Mouse (Mus musculus): Measurements from ENCODE around the gene Nlrp3.
A peak's percentile ranks its signal among the peaks of the same experiment; 100 is the strongest.

Nlrp3 gene

GRCm38 (mm10) chr11:59541324-59541723 lies at the start of gene Nlrp3:
Gene Nlrp3, plus strand, starts transcription at chr11:59541568.
- DNase-seq (ENCODE audit: extremely low read depth, insufficient read length, low spot score): no peak

- no peak for DNase-seq (ENCODE audit: extremely low read depth, insufficient read length, low spot score)
Measured at GRCm38 (mm10) chr11:59496672-59497310, 44.6 kb upstream of the Nlrp3 start.

- DNase-seq (ENCODE audit: extremely low read depth, insufficient read length, low spot score): no peak
Measured at GRCm38 (mm10) chr11:59497747-59498146, 43.6 kb upstream of the Nlrp3 start.

DNA sequence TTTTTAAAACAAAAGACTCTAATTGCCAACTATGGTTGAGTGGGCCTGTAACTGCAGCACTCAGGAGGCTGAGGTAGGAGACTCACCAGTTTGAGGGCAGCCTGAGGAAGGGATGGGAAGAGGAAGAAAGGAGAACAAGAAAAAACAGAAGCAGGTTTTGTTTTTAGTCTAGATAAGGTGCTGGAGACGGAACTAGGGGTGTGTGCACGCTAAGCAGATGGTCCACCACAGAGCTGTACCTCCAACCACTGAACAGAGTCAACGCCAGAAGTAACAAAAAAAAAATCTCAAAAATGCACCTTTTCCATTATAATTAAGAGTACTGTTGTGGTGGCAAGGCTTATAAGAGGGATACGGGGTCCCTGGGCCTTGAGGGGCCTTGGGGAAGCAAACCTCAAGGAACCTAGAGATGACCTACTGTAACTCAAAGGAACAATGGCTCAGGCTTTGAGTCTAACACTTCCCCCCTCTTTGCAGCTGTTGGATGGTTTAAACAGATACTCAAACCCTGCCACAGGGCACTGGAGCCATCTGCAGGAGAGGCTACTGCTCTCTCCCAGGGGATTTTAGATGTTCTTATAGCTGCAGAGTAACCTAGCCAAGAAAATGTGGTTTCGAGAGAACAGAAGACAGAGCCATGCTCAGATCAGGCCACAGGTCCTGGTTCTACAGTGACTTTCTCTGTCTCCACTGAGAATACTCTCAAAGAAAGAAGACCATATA lies 39.2 kb upstream of the Nlrp3 start:
- DNase-seq (ENCODE audit: extremely low read depth, insufficient read length, low spot score): no peak

GRCm38 (mm10) chr11:59505351-59505838 lies 36.0 kb upstream of the Nlrp3 start:
- peak; percentile 77 for DNase-seq (ENCODE audit: extremely low read depth, insufficient read length, low spot score)

DNA sequence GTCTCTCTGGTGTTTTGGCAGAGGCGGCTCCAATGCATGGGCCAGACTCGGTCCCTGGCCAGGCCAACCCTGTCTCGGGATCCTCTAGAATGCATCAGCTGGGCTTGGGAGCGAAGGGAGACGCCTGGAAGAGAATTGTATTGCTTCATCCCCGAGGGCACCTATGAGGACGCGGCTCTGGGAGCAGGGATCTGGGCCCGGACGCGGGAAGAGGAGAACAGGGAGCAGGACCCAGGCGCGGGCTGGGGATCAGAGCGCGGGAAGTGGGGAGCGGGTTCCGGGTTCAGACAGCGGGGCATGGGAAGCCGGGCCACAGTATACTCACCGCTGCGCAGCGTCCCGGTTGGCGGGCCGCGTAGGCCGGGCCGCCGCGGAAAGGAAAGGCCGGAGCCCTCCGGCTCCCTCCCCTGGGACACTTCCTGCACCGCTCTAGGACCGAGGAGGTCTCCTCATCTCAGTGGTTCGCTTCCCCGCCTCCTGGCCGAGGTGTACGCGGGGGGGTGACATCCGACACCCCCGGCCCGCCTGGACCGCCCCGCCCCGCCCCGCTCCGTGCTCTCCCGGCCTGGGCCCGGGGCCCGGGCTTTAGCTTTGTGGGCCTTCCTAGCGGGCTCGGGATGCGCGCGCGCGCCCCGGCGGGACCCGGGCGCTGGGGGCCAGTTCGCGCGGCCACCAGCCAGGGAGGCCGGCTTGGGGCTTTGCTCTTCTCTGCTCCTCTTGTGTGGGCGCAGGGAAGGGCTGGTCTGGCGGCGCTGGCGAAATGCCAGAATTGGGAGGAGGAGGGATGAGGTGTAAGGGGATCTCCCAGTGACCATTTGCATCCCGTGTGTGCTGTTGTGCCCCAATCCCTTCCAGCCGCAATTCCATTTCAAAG lies 35.3 kb upstream of the Nlrp3 start:
- peak; percentile 90 for DNase-seq (ENCODE audit: extremely low read depth, insufficient read length, low spot score)

GRCm38 (mm10) chr11:59506713-59507074 lies 34.7 kb upstream of the Nlrp3 start:
- no peak for DNase-seq (ENCODE audit: extremely low read depth, insufficient read length, low spot score)

DNA sequence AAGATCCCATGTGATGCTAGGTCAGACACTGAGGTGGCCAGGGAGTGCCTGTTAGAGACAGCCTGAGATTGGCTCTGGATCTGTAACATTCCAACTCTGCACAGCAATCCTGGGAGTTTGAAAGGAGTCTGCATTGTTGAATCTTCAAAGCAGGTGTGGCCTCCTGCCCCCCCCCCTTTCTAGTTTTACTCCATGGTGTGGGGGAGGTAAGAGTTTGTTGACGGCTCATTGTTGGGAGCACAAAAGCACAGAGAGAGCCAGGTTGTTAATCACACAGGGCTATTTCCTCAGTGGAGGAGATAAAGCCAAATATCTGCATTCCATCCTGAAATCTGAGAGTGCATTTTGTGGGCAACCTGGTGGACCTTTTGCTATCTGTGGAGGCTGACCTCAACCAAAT lies 29.8 kb upstream of the Nlrp3 start:
- DNase-seq (ENCODE audit: extremely low read depth, insufficient read length, low spot score): no peak

DNA sequence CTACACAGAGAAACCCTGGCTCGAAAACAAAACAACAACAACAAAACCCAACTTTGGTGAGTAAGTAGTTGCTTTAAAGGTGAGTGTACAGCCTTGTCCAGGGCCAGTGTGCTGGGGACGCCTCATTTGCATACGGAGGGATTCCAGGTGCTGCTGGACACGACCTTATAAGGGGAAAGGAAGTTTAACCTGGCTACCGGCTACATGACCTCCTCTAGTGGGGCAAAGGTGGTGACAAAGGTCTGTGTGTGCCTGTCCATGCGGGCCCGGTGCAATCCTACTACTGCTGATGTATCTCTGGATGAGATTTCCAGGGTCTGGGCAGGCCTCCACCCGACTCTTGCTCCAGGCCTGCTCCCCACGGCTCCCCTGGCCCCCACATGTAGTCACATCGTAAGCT lies 28.6 kb upstream of the Nlrp3 start:
- no peak for DNase-seq (ENCODE audit: extremely low read depth, insufficient read length, low spot score)

- no peak for DNase-seq (ENCODE audit: extremely low read depth, insufficient read length, low spot score)
Measured at GRCm38 (mm10) chr11:59513556-59513955, 27.8 kb upstream of the Nlrp3 start.

GRCm38 (mm10) chr11:59514381-59514780 lies 27.0 kb upstream of the Nlrp3 start:
- no peak for DNase-seq (ENCODE audit: extremely low read depth, insufficient read length, low spot score)

- DNase-seq (ENCODE audit: extremely low read depth, insufficient read length, low spot score): no peak
Measured at GRCm38 (mm10) chr11:59514789-59515188, 26.6 kb upstream of the Nlrp3 start.

- no peak for DNase-seq (ENCODE audit: extremely low read depth, insufficient read length, low spot score)
Measured at GRCm38 (mm10) chr11:59517441-59517840, 23.9 kb upstream of the Nlrp3 start.

GRCm38 (mm10) chr11:59518226-59518625 lies 23.1 kb upstream of the Nlrp3 start:
- no peak for DNase-seq (ENCODE audit: extremely low read depth, insufficient read length, low spot score)

- DNase-seq (ENCODE audit: extremely low read depth, insufficient read length, low spot score): no peak
Measured at GRCm38 (mm10) chr11:59519741-59520495, 21.4 kb upstream of the Nlrp3 start.

GRCm38 (mm10) chr11:59524150-59524549 lies 17.2 kb upstream of the Nlrp3 start:
- DNase-seq (ENCODE audit: extremely low read depth, insufficient read length, low spot score): no peak

- DNase-seq (ENCODE audit: extremely low read depth, insufficient read length, low spot score): peak; percentile 36
Measured at GRCm38 (mm10) chr11:59525237-59525636, 16.1 kb upstream of the Nlrp3 start.

GRCm38 (mm10) chr11:59526472-59527080 lies 14.8 kb upstream of the Nlrp3 start, which contains the start of gene Zkscan17:
Gene Zkscan17, minus strand, starts transcription at chr11:59526751.
- DNase-seq (ENCODE audit: extremely low read depth, insufficient read length, low spot score): no peak

DNA sequence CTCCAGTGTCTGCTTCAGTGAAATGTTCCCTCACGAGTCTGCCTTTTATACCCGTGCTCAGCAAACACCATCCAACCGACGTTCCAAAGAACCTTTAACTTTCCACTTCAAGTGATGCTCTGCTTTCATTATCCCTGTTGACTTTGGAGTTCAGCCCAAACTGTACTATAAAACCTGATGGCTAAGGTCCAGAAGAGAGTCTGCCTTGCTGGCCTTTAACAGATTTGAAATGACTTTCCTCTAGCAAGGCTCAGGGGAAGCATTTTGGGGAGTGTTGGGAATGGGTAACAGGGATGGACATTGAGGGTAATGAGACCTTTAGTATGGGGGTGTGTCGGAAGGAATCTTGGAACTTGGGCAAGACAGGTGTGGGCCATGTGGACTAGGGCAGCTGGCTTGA lies 11.1 kb upstream of the Nlrp3 start:
- no peak for DNase-seq (ENCODE audit: extremely low read depth, insufficient read length, low spot score)

GRCm38 (mm10) chr11:59530870-59531535 lies 10.4 kb upstream of the Nlrp3 start:
- DNase-seq (ENCODE audit: extremely low read depth, insufficient read length, low spot score): no peak
